Mouse (Mus musculus): ENCODE results near the gene Slc2a10. TPM values are rescaled to one million over a fixed set of nuclear protein-coding genes. Genes with fewer than 3 reads are reported as not detected.
"Not testable (repeated sequence)": the region's sequence is repeated elsewhere in the genome, so short reads cannot be mapped to it uniquely, and the experiment has no call there.

Slc2a10 gene
- polyA plus RNA-seq, 1 experiment from 2014 or later = 0.46 TPM

GRCm38 (mm10) chr2:165543670-165544016, 40.1 kb downstream of the Slc2a10 start:
- H3K4me3 ChIP-seq (replicated peaks) = no peak overlapping the region
- no peaks in the 10 kb centered on the region for H3K4me1 ChIP-seq (replicated peaks)
- H3K4me2 ChIP-seq = no peak overlapping the region
- no peaks in the 10 kb centered on the region for H3K9me3 ChIP-seq (replicated peaks)
- H3K9ac ChIP-seq = no peak overlapping the region
- H3K27me3 ChIP-seq = 0 out of 2 replicates have a peak, but pooled peaks cover 3% of the 10 kb centered on the region
- DNase-seq (no peak), ATAC-seq (ENCODE audit: low read depth) (no peak)
- no peak overlapping the region for H3K27ac ChIP-seq
- WGBS (ENCODE audit: insufficient replicate concordance) = 80% methylated on average over 10 of the region's 10 CpGs
- H3K36me3 ChIP-seq = no peaks in the 10 kb centered on the region

- no peaks in the 10 kb centered on the region for H3K36me3 ChIP-seq
- no peak for ATAC-seq (ENCODE audit: low read depth)
- no peak overlapping the region for H3K4me3 ChIP-seq (replicated peaks)
These were observed 42.1 kb downstream of the Slc2a10 start for GRCm38 (mm10) chr2:165545687-165546086.

GRCm38 (mm10) chr2:165546341-165546740, 42.8 kb downstream of the Slc2a10 start:
- Histone ChIP-seq H3K4me1 (replicated peaks) (no peaks in the 10 kb centered on the region), H3K4me3 (replicated peaks) (no peak overlapping the region), H3K9me3 (replicated peaks) (no peaks in the 10 kb centered on the region), H3K36me3 (no peaks in the 10 kb centered on the region), H3K9ac (no peak overlapping the region), H3K27me3 (no peaks in the 10 kb centered on the region), H3K4me2 (no peak overlapping the region), H3K27ac (no peak overlapping the region)
- DNase-seq (no peak), ATAC-seq (ENCODE audit: low read depth) (no peak)
- 69% methylated on average over 8 of the region's 8 CpGs for WGBS (ENCODE audit: insufficient replicate concordance)

More at GRCm38 (mm10) chr2:165545687-165546086, 42.1 kb downstream of the Slc2a10 start:
- Histone ChIP-seq H3K27ac (no peak overlapping the region), H3K4me1 (replicated peaks) (no peaks in the 10 kb centered on the region), H3K9ac (no peak overlapping the region), H3K4me2 (no peak overlapping the region), H3K27me3 (no peaks in the 10 kb centered on the region), H3K9me3 (replicated peaks) (no peaks in the 10 kb centered on the region)
- no peak for DNase-seq
- 71% methylated on average over 2 of the region's 2 CpGs for WGBS (ENCODE audit: insufficient replicate concordance)

- no peaks in the 10 kb centered on the region for H3K36me3 ChIP-seq
- H3K27ac ChIP-seq = no peak overlapping the region
- no peak overlapping the region for H3K9ac ChIP-seq
- H3K27me3 ChIP-seq = no peaks in the 10 kb centered on the region
- no peak overlapping the region for H3K4me2 ChIP-seq
- ATAC-seq (ENCODE audit: low read depth) (no peak), DNase-seq (peak; percentile 22)
- no peak overlapping the region for H3K4me3 ChIP-seq (replicated peaks)
- no peaks in the 10 kb centered on the region for H3K9me3 ChIP-seq (replicated peaks)
- WGBS (ENCODE audit: insufficient replicate concordance) = 27% methylated on average over 9 of the region's 9 CpGs
- no peaks in the 10 kb centered on the region for H3K4me1 ChIP-seq (replicated peaks)
These were observed 43.8 kb downstream of the Slc2a10 start for GRCm38 (mm10) chr2:165547410-165547809.

- Histone ChIP-seq H3K27me3 (no peaks in the 10 kb centered on the region), H3K4me1 (replicated peaks) (no peaks in the 10 kb centered on the region), H3K27ac (no peak overlapping the region), H3K36me3 (no peaks in the 10 kb centered on the region), H3K9ac (no peak overlapping the region), H3K9me3 (replicated peaks) (no peaks in the 10 kb centered on the region), H3K4me2 (no peak overlapping the region), H3K4me3 (replicated peaks) (no peak overlapping the region)
- DNase-seq (no peak), ATAC-seq (ENCODE audit: low read depth) (no peak)
- 57% methylated on average over 6 of the region's 6 CpGs for WGBS (ENCODE audit: insufficient replicate concordance)
These were observed 45.0 kb downstream of the Slc2a10 start for GRCm38 (mm10) chr2:165548627-165549026.

GRCm38 (mm10) chr2:165550410-165550809, 46.8 kb downstream of the Slc2a10 start:
- not testable (repeated sequence) for H3K27me3 ChIP-seq; H3K9ac ChIP-seq; H3K4me3 ChIP-seq (replicated peaks); H3K9me3 ChIP-seq (replicated peaks); H3K36me3 ChIP-seq; H3K27ac ChIP-seq; DNase-seq; H3K4me1 ChIP-seq (replicated peaks); H3K4me2 ChIP-seq; ATAC-seq (ENCODE audit: low read depth)
- WGBS (ENCODE audit: insufficient replicate concordance) = 51% methylated on average over 7 of the region's 7 CpGs

- H3K9ac ChIP-seq = no peak overlapping the region
- H3K9me3 ChIP-seq (replicated peaks) = no peaks in the 10 kb centered on the region
- H3K27me3 ChIP-seq = no peaks in the 10 kb centered on the region
- no peak overlapping the region for H3K4me3 ChIP-seq (replicated peaks)
- no peaks in the 10 kb centered on the region for H3K4me1 ChIP-seq (replicated peaks)
- no peaks in the 10 kb centered on the region for H3K36me3 ChIP-seq
- WGBS (ENCODE audit: insufficient replicate concordance) = 68% methylated on average over 9 of the region's 9 CpGs
- ATAC-seq (ENCODE audit: low read depth) (no peak), DNase-seq (no peak)
- no peak overlapping the region for H3K27ac ChIP-seq
- H3K4me2 ChIP-seq = no peak overlapping the region
These were observed 50.5 kb downstream of the Slc2a10 start for GRCm38 (mm10) chr2:165554066-165554465.

GRCm38 (mm10) chr2:165557278-165557677, 53.7 kb downstream of the Slc2a10 start:
- Histone ChIP-seq H3K9ac (no peak overlapping the region), H3K36me3 (no peaks in the 10 kb centered on the region), H3K4me2 (no peak overlapping the region), H3K9me3 (replicated peaks) (no peaks in the 10 kb centered on the region), H3K4me1 (replicated peaks) (no peaks in the 10 kb centered on the region), H3K4me3 (replicated peaks) (no peak overlapping the region), H3K27me3 (peaks cover 8% of the 10 kb centered on the region; the same call in 1 of the 2 replicates), H3K27ac (no peak overlapping the region)
- DNase-seq (no peak), ATAC-seq (ENCODE audit: low read depth) (no peak)
- WGBS (ENCODE audit: insufficient replicate concordance) = 61% methylated on average over 7 of the region's 7 CpGs

GRCm38 (mm10) chr2:165558916-165559315, 55.3 kb downstream of the Slc2a10 start:
- H3K27me3 ChIP-seq = peaks cover 24% of the 10 kb centered on the region
- no peak overlapping the region for H3K9ac ChIP-seq
- H3K4me2 ChIP-seq = no peak overlapping the region
- H3K27ac ChIP-seq = no peak overlapping the region
- ATAC-seq (ENCODE audit: low read depth) (no peak), DNase-seq (no peak)
- H3K36me3 ChIP-seq = no peaks in the 10 kb centered on the region
- H3K4me1 ChIP-seq (replicated peaks) = peaks cover 5% of the 10 kb centered on the region; the same call in 1 of the 2 replicates
- no peak overlapping the region for H3K4me3 ChIP-seq (replicated peaks)
- no peaks in the 10 kb centered on the region for H3K9me3 ChIP-seq (replicated peaks)
- WGBS (ENCODE audit: insufficient replicate concordance) = 32% methylated on average over 11 of the region's 11 CpGs

GRCm38 (mm10) chr2:165559506-165560235, 56.1 kb downstream of the Slc2a10 start:
- Histone ChIP-seq H3K4me1 (replicated peaks) (peaks cover 5% of the 10 kb centered on the region; the same call in 1 of the 2 replicates), H3K27me3 (peaks cover 31% of the 10 kb centered on the region), H3K9me3 (replicated peaks) (no peaks in the 10 kb centered on the region), H3K4me2 (no peak overlapping the region), H3K9ac (no peak overlapping the region), H3K4me3 (replicated peaks) (no peak overlapping the region), H3K27ac (no peak overlapping the region), H3K36me3 (no peaks in the 10 kb centered on the region)
- no peak for DNase-seq
- ATAC-seq (ENCODE audit: low read depth) = no peak
- WGBS (ENCODE audit: insufficient replicate concordance) = 17% methylated on average over 11 of the region's 11 CpGs

GRCm38 (mm10) chr2:165561861-165562260, 58.3 kb downstream of the Slc2a10 start:
- H3K27me3 ChIP-seq = peaks cover 42% of the 10 kb centered on the region
- no peak for ATAC-seq (ENCODE audit: low read depth)
- no peak overlapping the region for H3K4me3 ChIP-seq (replicated peaks)

More at GRCm38 (mm10) chr2:165561861-165562260, 58.3 kb downstream of the Slc2a10 start:
- Histone ChIP-seq H3K4me2 (no peak overlapping the region), H3K27ac (no peak overlapping the region), H3K4me1 (replicated peaks) (peaks cover 5% of the 10 kb centered on the region; the same call in 1 of the 2 replicates), H3K9me3 (replicated peaks) (no peaks in the 10 kb centered on the region), H3K9ac (no peak overlapping the region), H3K36me3 (no peaks in the 10 kb centered on the region)
- 65% methylated on average over 6 of the region's 6 CpGs for WGBS (ENCODE audit: insufficient replicate concordance)
- DNase-seq = no peak
